In the genomic region with DNA sequence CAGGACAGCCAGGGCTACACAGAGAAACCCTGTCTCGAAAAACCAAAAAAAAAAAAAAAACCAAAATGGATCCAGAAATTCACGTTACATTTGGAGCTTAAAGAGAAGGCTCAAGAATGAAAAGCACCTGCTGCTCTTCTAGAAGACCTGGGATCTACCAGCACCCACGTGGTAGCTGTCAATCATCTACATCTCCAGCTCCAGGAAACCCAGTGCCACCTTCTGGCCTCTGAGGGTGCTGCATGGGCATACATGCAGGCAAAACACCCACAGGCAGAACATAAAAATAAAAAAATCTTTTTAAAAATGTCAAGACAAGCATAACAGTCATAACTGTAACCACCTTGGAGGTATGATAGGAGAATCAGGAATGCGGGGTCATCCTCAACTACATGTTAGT, we compare ENCODE assay signal across 8 mouse cellular contexts. TPM values are rescaled to one million over a fixed set of nuclear protein-coding genes. Genes with fewer than 3 reads are reported as not detected.
A peak's percentile ranks its signal among the peaks of the same experiment; 100 is the strongest.
DNase-seq lines count a peak whose midpoint lies in the region; ATAC-seq and TF ChIP-seq lines count a peak whose summit lies in the region.

No protein-coding gene starts in this region.

- no peaks in the 10 kb centered on the region for H3K9me3 ChIP-seq in kidney, embryonic 15.5 days (replicated peaks)
- no peaks in the 10 kb centered on the region for H3K9me3 ChIP-seq in kidney, postnatal 0 days (replicated peaks; ENCODE audit: low read length)
- no peaks in the 10 kb centered on the region for H3K9me3 ChIP-seq in forebrain, embryonic 15.5 days

- peaks cover 34% of the 10 kb centered on the region for H3K4me1 ChIP-seq in kidney, adult 2 months (ENCODE audit: control insufficient read depth, insufficient read depth, low read length)
- H3K4me1 ChIP-seq in kidney, embryonic 15.5 days, result peaks cover 33% of the 10 kb centered on the region
- peaks cover 8% of the 10 kb centered on the region for H3K4me1 ChIP-seq in kidney, postnatal 0 days (replicated peaks; ENCODE audit: insufficient read depth, low read length)
- H3K4me1 ChIP-seq in forebrain, embryonic 15.5 days, result peaks cover 5% of the 10 kb centered on the region

- no peak for TF ChIP-seq POLR2A in kidney, adult 2 months (IDR thresholded peaks at IDR 0.05; ENCODE audit: low read depth, low read length)

- 48% methylated on average over 4 of the region's 4 CpGs for WGBS in kidney, adult 2 months
- WGBS in kidney, embryonic 15.5 days, result 61% methylated on average over 4 of the region's 4 CpGs
- WGBS in kidney, postnatal 0 days, result 58% methylated on average over 4 of the region's 4 CpGs
- 55% methylated on average over 4 of the region's 4 CpGs for WGBS in forebrain, embryonic 15.5 days

- H3K4me3 ChIP-seq in kidney, adult 2 months (ENCODE audit: insufficient read depth, low read depth, low read length), result no peak overlapping the region
- H3K4me3 ChIP-seq in kidney, embryonic 15.5 days (replicated peaks), result no peak overlapping the region
- H3K4me3 ChIP-seq in kidney, postnatal 0 days (replicated peaks; ENCODE audit: low read depth, low read length), result no peak overlapping the region
- no peak overlapping the region for H3K4me3 ChIP-seq in forebrain, embryonic 15.5 days

- ATAC-seq in kidney, embryonic 15.5 days (replicated peaks; ENCODE audit: low FRiP score), result no peak
- peak; percentile 16 for ATAC-seq in CD4-positive, CD25-positive, alpha-beta regulatory T cell, adult 4 months
- no peak for ATAC-seq in kidney, postnatal 0 days (replicated peaks; ENCODE audit: low FRiP score, low read depth)
- peak; percentile 73 for ATAC-seq in megakaryocyte-erythroid progenitor cell, adult 5-6 weeks (replicated peaks; ENCODE audit: low FRiP score, low TSS enrichment, poor library complexity, severe bottlenecking)
- ATAC-seq in forebrain, embryonic 15.5 days (replicated peaks), result no peak

- H3K36me3 ChIP-seq in kidney, adult 2 months (ENCODE audit: control insufficient read depth, insufficient read depth, low read length), result no peaks in the 10 kb centered on the region
- H3K36me3 ChIP-seq in kidney, embryonic 15.5 days, result no peaks in the 10 kb centered on the region
- H3K36me3 ChIP-seq in kidney, postnatal 0 days (ENCODE audit: insufficient read depth, low read length), result no peaks in the 10 kb centered on the region
- no peaks in the 10 kb centered on the region for H3K36me3 ChIP-seq in forebrain, embryonic 15.5 days

- no peak overlapping the region for H3K4me2 ChIP-seq in kidney, embryonic 15.5 days
- H3K4me2 ChIP-seq in kidney, postnatal 0 days (ENCODE audit: low read length), result no peak overlapping the region
- H3K4me2 ChIP-seq in forebrain, embryonic 15.5 days (replicated peaks), result no peak overlapping the region

- DNase-seq in kidney, adult 2 months, result peak; percentile 86
- peak; percentile 41 for DNase-seq in R1 (ENCODE audit: low read depth, low spot score)
- peak; percentile 55 for DNase-seq in kidney, postnatal 0 days (ENCODE audit: low spot score)
- peak; percentile 72 to 78 for DNase-seq in thymus, postnatal 36 days

- H3K27me3 ChIP-seq in kidney, adult 2 months (replicated peaks; ENCODE audit: control insufficient read depth, insufficient read depth, low read length), result no peaks in the 10 kb centered on the region
- H3K27me3 ChIP-seq in kidney, embryonic 15.5 days, result no peaks in the 10 kb centered on the region
- H3K27me3 ChIP-seq in kidney, postnatal 0 days (ENCODE audit: insufficient read depth, low read length), result no peaks in the 10 kb centered on the region
- no peaks in the 10 kb centered on the region for H3K27me3 ChIP-seq in forebrain, embryonic 15.5 days

- peak; percentile 79 for TF ChIP-seq CTCF in kidney, adult 2 months (conservative IDR thresholded peaks at IDR 0.05; ENCODE audit: insufficient read depth, insufficient read length, low read depth, low read length)
- TF ChIP-seq CTCF in kidney, postnatal 0 days (IDR thresholded peaks at IDR 0.05; ENCODE audit: low read depth), result peak; percentile 70

- H3K9ac ChIP-seq in kidney, embryonic 15.5 days, result no peak overlapping the region
- no peak overlapping the region for H3K9ac ChIP-seq in kidney, postnatal 0 days (ENCODE audit: low read depth, low read length)
- H3K9ac ChIP-seq in forebrain, embryonic 15.5 days (replicated peaks), result no peak overlapping the region

- no peak overlapping the region for H3K27ac ChIP-seq in kidney, adult 2 months (ENCODE audit: insufficient read depth, low read depth, low read length)
- H3K27ac ChIP-seq in kidney, embryonic 15.5 days, result no peak overlapping the region
- H3K27ac ChIP-seq in kidney, postnatal 0 days, result no peak overlapping the region
- no peak overlapping the region for H3K27ac ChIP-seq in forebrain, embryonic 15.5 days (replicated peaks)

RNA-seq across cellular contexts. Expression of gene Ttpal, which starts 4.5 kb away (rescaled TPM):
- 11.3 and 12.0 TPM in 2 replicates for polyA plus RNA-seq in kidney, adult 2 months (2012; rRNA removed)
- polyA plus RNA-seq in kidney, embryonic 15.5 days (2015; fragmentation: Nextera tagmentation; extraction: Ambion mirVana), result 29.2 and 30.6 TPM in 2 replicates
- polyA plus RNA-seq in CD4-positive, CD25-positive, alpha-beta regulatory T cell, adult 4 months (2017; shearing (Covaris generic)), result 10 to 100 TPM; 43.3 to 74.1 TPM
- polyA plus RNA-seq in kidney, postnatal 0 days (2015; fragmentation: Nextera tagmentation; extraction: Ambion mirVana), result 18.1 and 19.7 TPM in 2 replicates
- 15.6 and 27.3 TPM in 2 replicates for total RNA-seq in megakaryocyte-erythroid progenitor cell, adult 5-6 weeks (2014; fragmentation: Nextera tagmentation)
- 9.0 and 10.9 TPM in 2 replicates for total RNA-seq in megakaryocyte-erythroid progenitor cell, adult 5-6 weeks (2017)
- polyA plus RNA-seq in forebrain, embryonic 15.5 days (2015; fragmentation: Nextera tagmentation; extraction: Ambion mirVana), result 43.3 and 44.4 TPM in 2 replicates

RNA-seq across cellular contexts. Expression of gene Serinc3, which starts 47.3 kb away (rescaled TPM):
- polyA plus RNA-seq in kidney, adult 2 months (2012; rRNA removed), result 340 and 357 TPM in 2 replicates
- 43.7 and 44.0 TPM in 2 replicates for polyA plus RNA-seq in kidney, embryonic 15.5 days (2015; fragmentation: Nextera tagmentation; extraction: Ambion mirVana)
- 100 to 1,000 TPM; 131 to 203 TPM for polyA plus RNA-seq in CD4-positive, CD25-positive, alpha-beta regulatory T cell, adult 4 months (2017; shearing (Covaris generic))
- 66.6 and 72.5 TPM in 2 replicates for polyA plus RNA-seq in kidney, postnatal 0 days (2015; fragmentation: Nextera tagmentation; extraction: Ambion mirVana)
- total RNA-seq in megakaryocyte-erythroid progenitor cell, adult 5-6 weeks (2014; fragmentation: Nextera tagmentation), result 438 and 460 TPM in 2 replicates
- 469 and 531 TPM in 2 replicates for total RNA-seq in megakaryocyte-erythroid progenitor cell, adult 5-6 weeks (2017)
- 27.9 and 28.8 TPM in 2 replicates for polyA plus RNA-seq in forebrain, embryonic 15.5 days (2015; fragmentation: Nextera tagmentation; extraction: Ambion mirVana)

Comparison
In these comparisons a context has a peak if more than half of its experiments do, and no peak if none do; other contexts are left out.
1. ATAC-seq: peak in CD4-positive, CD25-positive, alpha-beta regulatory T cell, adult 4 months (single experiment) and megakaryocyte-erythroid progenitor cell, adult 5-6 weeks (single experiment); none in kidney, embryonic 15.5 days (single experiment), kidney, postnatal 0 days (single experiment) and forebrain, embryonic 15.5 days (single experiment).
2. Peak in every context shown above with its lines, with median percentiles within 50 percentile points of each other: DNase-seq.